Mouse (Mus musculus): ENCODE measurements around the gene Cpn2.

The Cpn2 gene

GRCm38 (mm10) chr16:30278406-30278805 is 11.1 kb upstream of the Cpn2 start:
- whole genome bisulfite sequencing = 73% methylated on average over 11 of the region's 11 CpGs

GRCm38 (mm10) chr16:30275558-30276340 is 8.4 kb upstream of the Cpn2 start:
- 76% methylated on average over 15 of the region's 15 CpGs for WGBS

- WGBS = 74% methylated on average over 8 of the region's 8 CpGs
Measured at GRCm38 (mm10) chr16:30273065-30273464, 5.8 kb upstream of the Cpn2 start.

GRCm38 (mm10) chr16:30271941-30272595 is 4.8 kb upstream of the Cpn2 start:
- 65% methylated on average over 6 of the region's 6 CpGs for WGBS

- WGBS = 71% methylated on average over 8 of the region's 8 CpGs
Measured at GRCm38 (mm10) chr16:30271223-30271761, 4.0 kb upstream of the Cpn2 start.

GRCm38 (mm10) chr16:30266561-30266960 is 738 bp downstream of the Cpn2 start:
- WGBS = 84% methylated on average over 5 of the region's 5 CpGs

GRCm38 (mm10) chr16:30265611-30266010 is 1.7 kb downstream of the Cpn2 start:
- WGBS = 83% methylated on average over 4 of the region's 4 CpGs

GRCm38 (mm10) chr16:30263156-30263555 is 4.1 kb downstream of the Cpn2 start:
- whole genome bisulfite sequencing = 77% methylated on average over 4 of the region's 4 CpGs

GRCm38 (mm10) chr16:30262664-30263063 is 4.6 kb downstream of the Cpn2 start:
- WGBS = 0% methylated on average over 2 of the region's 2 CpGs

GRCm38 (mm10) chr16:30262157-30262556 is 5.1 kb downstream of the Cpn2 start:
- 74% methylated on average over 10 of the region's 10 CpGs for WGBS

GRCm38 (mm10) chr16:30261341-30261740 is 6.0 kb downstream of the Cpn2 start:
- 91% methylated on average over 9 of the region's 9 CpGs for WGBS

- 88% methylated on average over 15 of the region's 15 CpGs for WGBS
Measured at GRCm38 (mm10) chr16:30260012-30260635, 7.2 kb downstream of the Cpn2 start.

- 93% methylated on average over 10 of the region's 10 CpGs for WGBS
Measured at GRCm38 (mm10) chr16:30259444-30259843, 7.9 kb downstream of the Cpn2 start.

GRCm38 (mm10) chr16:30258441-30258840 is 8.9 kb downstream of the Cpn2 start:
- 89% methylated on average over 7 of the region's 7 CpGs for WGBS

GRCm38 (mm10) chr16:30257718-30258117 is 9.6 kb downstream of the Cpn2 start:
- 72% methylated on average over 9 of the region's 9 CpGs for WGBS

- WGBS = 67% methylated on average over 7 of the region's 7 CpGs
Measured at GRCm38 (mm10) chr16:30255061-30255460, 12.2 kb downstream of the Cpn2 start.

GRCm38 (mm10) chr16:30253900-30254299 is 13.4 kb downstream of the Cpn2 start:
- 85% methylated on average over 9 of the region's 9 CpGs for WGBS

GRCm38 (mm10) chr16:30253374-30253773 is 13.9 kb downstream of the Cpn2 start:
- WGBS = 94% methylated on average over 4 of the region's 4 CpGs

GRCm38 (mm10) chr16:30252003-30252418 is 15.3 kb downstream of the Cpn2 start:
- 3% methylated on average over 21 of the region's 21 CpGs for WGBS

GRCm38 (mm10) chr16:30244037-30244700 is 23.1 kb downstream of the Cpn2 start:
- WGBS = 90% methylated on average over 12 of the region's 12 CpGs

GRCm38 (mm10) chr16:30241623-30242022 is 25.7 kb downstream of the Cpn2 start:
- 50% methylated on average over 2 of the region's 2 CpGs for WGBS

GRCm38 (mm10) chr16:30238791-30239190 is 28.5 kb downstream of the Cpn2 start:
- WGBS = 84% methylated on average over 6 of the region's 6 CpGs
